Mouse (Mus musculus) kidney, adult 2 months (tissue): ENCODE measurements around the gene Stard3.

ENCODE experiments used
- CTCF ChIP-seq: fragments of 200-500 bp; conservative IDR thresholded peaks from 2 replicates; pipeline ENCODE4 v1.5.1; 2011; ENCODE audit warnings: low read depth, mild to moderate bottlenecking, control low read depth, low read length, moderate library complexity, mixed read lengths; ENCODE audit not compliant: insufficient read depth, insufficient read length
- POLR2A ChIP-seq: fragments of 200-500 bp; IDR thresholded peaks from one replicate; pipeline ENCODE4 v1.6.1; 2011; ENCODE audit warnings: low read depth, low read length, control low read depth

GRCm38 (mm10) chr11:98394301-98394700, 36.1 kb downstream of the Stard3 start:
- no peak for TF ChIP-seq POLR2A
- TF ChIP-seq CTCF = no peak
